Mouse (Mus musculus) heart, embryonic 12.5 days (tissue): Measurements from ENCODE around the gene Canx. TPM values are rescaled to one million over a fixed set of nuclear protein-coding genes. Genes with fewer than 3 reads are reported as not detected.

Experiments
- ATAC-seq: fragments of 200-750 bp; cut with Nextera tagmentation; 2 replicates; pipeline ENCODE4 v1.8.0; 2017; ENCODE audit warnings: moderate TSS enrichment, moderate library complexity; ENCODE audit not compliant: insufficient number of reproducible peaks, low FRiP score
- H3K27ac ChIP-seq: fragments of 300-500 bp; sonication (generic); 2 replicates; pipeline ENCODE4 v1.5.1; 2016; ENCODE audit warnings: mild to moderate bottlenecking, moderate library complexity; ENCODE audit not compliant: poor library complexity, severe bottlenecking
- H3K27me3 ChIP-seq: fragments of 300-500 bp; sonication (generic); replicated peaks from 2 replicates; pipeline ENCODE4 v1.6.1; 2016; ENCODE audit warnings: mild to moderate bottlenecking, moderate library complexity
- H3K36me3 ChIP-seq: fragments of 300-500 bp; sonication (generic); 2 replicates; pipeline ENCODE4 v1.6.1; 2016; ENCODE audit warnings: mild to moderate bottlenecking, moderate library complexity
- H3K4me1 ChIP-seq: fragments of 300-500 bp; sonication (generic); replicated peaks from 2 replicates; pipeline ENCODE4 v1.6.1; 2016; ENCODE audit warnings: mild to moderate bottlenecking
- H3K4me2 ChIP-seq: fragments of 300-500 bp; sonication (generic); 2 replicates; pipeline ENCODE4 v1.6.1; 2016; ENCODE audit warnings: mild to moderate bottlenecking, moderate library complexity
- H3K4me3 ChIP-seq: fragments of 300-500 bp; sonication (generic); 2 replicates; pipeline ENCODE4 v1.5.1; 2016; ENCODE audit warnings: mild to moderate bottlenecking
- H3K9ac ChIP-seq: fragments of 300-500 bp; sonication (generic); 2 replicates; pipeline ENCODE4 v1.6.1; 2016; ENCODE audit warnings: mild to moderate bottlenecking, moderate library complexity
- H3K9me3 ChIP-seq: fragments of 300-500 bp; sonication (generic); replicated peaks from 2 replicates; pipeline ENCODE4 v1.6.1; 2016; ENCODE audit warnings: mild to moderate bottlenecking, moderate library complexity
- WGBS: fragments of 180-500 bp; shearing (Covaris S2); methylation state at CpG from one replicate; pipeline ENCODE4 v1.1.7; 2016; 5-methylcytosine and 5-hydroxymethylcytosine counted together
- polyA plus RNA-seq: library from polyadenylated mRNA; unstranded; fragments of >200 nt; fragmentation: Nextera tagmentation; extraction: Ambion mirVana; gene quantifications from 2 replicates; pipeline ENCODE4 v1.2.1, GENCODE M21; 2016

Gene Canx
- 331 and 334 TPM in 2 replicates for polyA plus RNA-seq

- peak within 1 kb of the TSS; percentile 98 for H3K9ac ChIP-seq
- WGBS: under 1% methylated on average over 64 of the region's 64 CpGs
- H3K4me2 ChIP-seq: peak within 1 kb of the TSS; percentile 92
- H3K36me3 ChIP-seq: 0 out of 2 replicates have a peak, but pooled peaks cover 9% of the 10 kb centered on the region
- no peaks in the 10 kb centered on the region for H3K9me3 ChIP-seq
- ATAC-seq: peak; percentile 98
- H3K27ac ChIP-seq: peak within 1 kb of the TSS; percentile 92
- peaks cover 21% of the 10 kb centered on the region for H3K4me1 ChIP-seq
- no peaks in the 10 kb centered on the region for H3K27me3 ChIP-seq
- H3K4me3 ChIP-seq: peak within 1 kb of the TSS; percentile 95
Measured at GRCm38 (mm10) chr11:50325496-50326301, at the start of gene Canx. Gene Canx, minus strand, starts transcription at chr11:50325673.

DNA sequence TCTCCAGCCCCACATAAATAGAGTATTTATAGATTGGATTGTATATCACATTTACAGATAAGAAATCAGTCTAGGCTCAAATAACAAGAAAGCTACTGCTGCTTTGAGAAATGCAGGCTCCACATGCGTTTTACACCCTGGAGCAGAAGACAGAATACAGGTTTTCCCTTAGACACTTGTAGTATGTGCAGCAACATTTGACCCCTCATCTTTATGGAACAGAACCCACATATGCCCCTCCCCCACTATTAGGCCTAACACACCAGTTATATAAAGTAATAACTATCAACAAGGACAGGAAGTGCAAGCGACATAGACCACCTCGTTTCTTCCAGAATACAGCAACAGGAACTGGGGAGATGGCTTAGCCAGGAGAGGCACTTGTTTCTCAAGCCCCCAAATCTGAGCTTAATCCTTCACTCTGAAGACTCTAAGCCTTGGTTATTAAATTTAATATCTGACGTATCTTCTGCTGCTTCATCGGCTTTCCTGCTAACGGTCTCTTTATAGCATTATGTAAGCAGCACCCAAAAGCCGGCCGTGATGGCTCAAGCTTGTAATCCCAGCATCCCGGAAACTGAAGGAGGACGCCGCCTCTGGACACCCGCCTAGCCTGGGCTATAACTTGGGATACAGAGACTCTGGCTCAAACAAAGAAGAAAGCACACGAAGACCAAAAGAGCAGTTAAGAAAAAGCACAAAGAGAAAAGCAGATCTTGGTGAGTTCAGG, 49.0 kb upstream of the Canx start:
- H3K4me3 ChIP-seq: no peak overlapping the region
- H3K27ac ChIP-seq: no peak overlapping the region
- no peak overlapping the region for H3K4me2 ChIP-seq
- peaks cover 8% of the 10 kb centered on the region; the same call in 1 of the 2 replicates for H3K36me3 ChIP-seq
- H3K9me3 ChIP-seq: no peaks in the 10 kb centered on the region
- H3K4me1 ChIP-seq: peaks cover 10% of the 10 kb centered on the region
- no peaks in the 10 kb centered on the region for H3K27me3 ChIP-seq
- no peak overlapping the region for H3K9ac ChIP-seq
- no peak for ATAC-seq
- 89% methylated on average over 13 of the region's 13 CpGs for WGBS

- Histone ChIP-seq H3K9ac (no peak overlapping the region), H3K4me1 (peaks cover 10% of the 10 kb centered on the region), H3K4me3 (no peak overlapping the region), H3K27me3 (no peaks in the 10 kb centered on the region), H3K4me2 (no peak overlapping the region), H3K27ac (no peak overlapping the region), H3K9me3 (no peaks in the 10 kb centered on the region), H3K36me3 (0 out of 2 replicates have a peak, but pooled peaks cover under 1% of the 10 kb centered on the region)
- no peak for ATAC-seq
- 100% methylated on average over 1 of the region's 1 CpGs for WGBS
Measured at GRCm38 (mm10) chr11:50373621-50374020, 48.1 kb upstream of the Canx start.

DNA sequence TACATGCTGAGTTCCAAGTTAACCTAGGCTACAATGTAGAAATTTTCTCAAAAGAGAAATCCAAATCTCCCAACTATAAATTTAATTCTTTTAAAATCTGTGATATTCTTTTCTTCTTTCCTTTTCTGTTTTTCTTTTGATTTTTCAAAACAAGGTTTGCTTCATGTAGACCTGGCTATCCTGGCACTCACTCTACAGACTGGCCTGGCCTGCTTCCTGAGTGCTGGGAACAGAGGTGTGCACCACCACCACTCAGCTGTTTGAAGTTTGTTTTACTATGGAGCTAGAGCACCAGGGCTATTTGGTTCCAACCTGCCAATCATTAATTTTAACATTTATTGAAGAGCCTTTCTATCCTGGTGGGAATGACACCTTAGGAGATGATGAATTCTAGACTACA, 47.6 kb upstream of the Canx start:
- no peak overlapping the region for H3K4me2 ChIP-seq

DNA sequence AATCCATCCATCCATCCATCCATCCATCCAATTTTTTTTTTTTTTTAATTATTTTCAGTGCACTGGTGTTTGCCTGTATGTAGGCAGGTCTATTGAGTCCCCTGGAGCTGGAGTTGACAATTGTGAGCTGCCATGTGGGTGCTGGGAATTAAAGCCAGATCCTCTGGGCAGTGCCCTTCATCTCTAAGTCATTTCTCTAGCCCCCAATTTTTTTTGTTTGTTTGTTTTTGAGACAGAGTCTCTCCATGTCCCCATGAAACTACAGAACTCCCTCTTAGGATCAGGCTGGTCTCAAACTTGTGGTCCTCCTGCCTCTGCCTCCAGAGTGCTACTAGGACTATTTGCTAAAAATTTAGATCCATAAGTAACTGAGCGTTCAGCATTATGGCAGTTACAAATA, 46.4 kb upstream of the Canx start:
- Histone ChIP-seq H3K4me3 (no peak overlapping the region), H3K4me2 (peak overlapping the region; percentile 68), H3K27ac (no peak overlapping the region), H3K9ac (no peak overlapping the region), H3K4me1 (peaks cover 10% of the 10 kb centered on the region), H3K9me3 (no peaks in the 10 kb centered on the region), H3K27me3 (0 out of 2 replicates have a peak, but pooled peaks cover 3% of the 10 kb centered on the region), H3K36me3 (no peaks in the 10 kb centered on the region)
- 100% methylated on average over 1 of the region's 1 CpGs for WGBS
- no peak for ATAC-seq

More for the DNA sequence above, 47.6 kb upstream of the Canx start:
- Histone ChIP-seq H3K36me3 (no peaks in the 10 kb centered on the region), H3K27ac (no peak overlapping the region), H3K4me3 (no peak overlapping the region), H3K27me3 (no peaks in the 10 kb centered on the region), H3K4me1 (peaks cover 10% of the 10 kb centered on the region), H3K9ac (no peak overlapping the region), H3K9me3 (no peaks in the 10 kb centered on the region)
- ATAC-seq: no peak

GRCm38 (mm10) chr11:50371399-50371841, 45.9 kb upstream of the Canx start:
- H3K9ac ChIP-seq: peak overlapping the region; percentile 63

GRCm38 (mm10) chr11:50370969-50371368, 45.5 kb upstream of the Canx start:
- Histone ChIP-seq H3K4me2 (peak overlapping the region; percentile 68), H3K27me3 (0 out of 2 replicates have a peak, but pooled peaks cover 7% of the 10 kb centered on the region), H3K4me1 (0 out of 2 replicates have a peak, but pooled peaks cover 5% of the 10 kb centered on the region), H3K36me3 (no peaks in the 10 kb centered on the region), H3K27ac (no peak overlapping the region), H3K9ac (no peak overlapping the region), H3K9me3 (no peaks in the 10 kb centered on the region), H3K4me3 (no peak overlapping the region)
- ATAC-seq: no peak
- WGBS: 62% methylated on average over 4 of the region's 4 CpGs

More at GRCm38 (mm10) chr11:50371399-50371841, 45.9 kb upstream of the Canx start:
- Histone ChIP-seq H3K36me3 (no peaks in the 10 kb centered on the region), H3K4me1 (peaks cover 9% of the 10 kb centered on the region), H3K27ac (no peak overlapping the region), H3K9me3 (no peaks in the 10 kb centered on the region), H3K4me2 (peak overlapping the region; percentile 68), H3K27me3 (0 out of 2 replicates have a peak, but pooled peaks cover 7% of the 10 kb centered on the region), H3K4me3 (peak overlapping the region; percentile 40)
- 1% methylated on average over 18 of the region's 18 CpGs for WGBS
- no peak for ATAC-seq

- WGBS: 88% methylated on average over 5 of the region's 5 CpGs
Measured at GRCm38 (mm10) chr11:50369360-50369911, 44.0 kb upstream of the Canx start.

GRCm38 (mm10) chr11:50367531-50367930, 42.1 kb upstream of the Canx start:
- Histone ChIP-seq H3K9me3 (no peaks in the 10 kb centered on the region), H3K36me3 (no peaks in the 10 kb centered on the region), H3K9ac (no peak overlapping the region), H3K4me2 (no peak overlapping the region), H3K4me3 (no peak overlapping the region), H3K27ac (no peak overlapping the region), H3K4me1 (0 out of 2 replicates have a peak, but pooled peaks cover 5% of the 10 kb centered on the region), H3K27me3 (0 out of 2 replicates have a peak, but pooled peaks cover 11% of the 10 kb centered on the region)
- 82% methylated on average over 9 of the region's 9 CpGs for WGBS
- no peak for ATAC-seq

More at GRCm38 (mm10) chr11:50369360-50369911, 44.0 kb upstream of the Canx start:
- no peak overlapping the region for H3K27ac ChIP-seq
- no peak overlapping the region for H3K4me2 ChIP-seq
- no peak overlapping the region for H3K9ac ChIP-seq
- ATAC-seq: no peak
- H3K27me3 ChIP-seq: 0 out of 2 replicates have a peak, but pooled peaks cover 11% of the 10 kb centered on the region
- 0 out of 2 replicates have a peak, but pooled peaks cover 5% of the 10 kb centered on the region for H3K4me1 ChIP-seq
- H3K4me3 ChIP-seq: no peak overlapping the region
- H3K36me3 ChIP-seq: no peaks in the 10 kb centered on the region
- no peaks in the 10 kb centered on the region for H3K9me3 ChIP-seq

- no peaks in the 10 kb centered on the region for H3K4me1 ChIP-seq
- no peak for ATAC-seq
- no peak overlapping the region for H3K4me3 ChIP-seq
- no peak overlapping the region for H3K27ac ChIP-seq
- no peaks in the 10 kb centered on the region for H3K36me3 ChIP-seq
- no peak overlapping the region for H3K9ac ChIP-seq
- no peaks in the 10 kb centered on the region for H3K9me3 ChIP-seq
- H3K4me2 ChIP-seq: no peak overlapping the region
- H3K27me3 ChIP-seq: peaks cover 23% of the 10 kb centered on the region
Measured at GRCm38 (mm10) chr11:50365322-50365721, 39.8 kb upstream of the Canx start.

GRCm38 (mm10) chr11:50364548-50364947, 39.1 kb upstream of the Canx start:
- H3K27me3 ChIP-seq: peaks cover 23% of the 10 kb centered on the region
- no peak for ATAC-seq
- H3K27ac ChIP-seq: no peak overlapping the region
- no peaks in the 10 kb centered on the region for H3K4me1 ChIP-seq
- H3K36me3 ChIP-seq: no peaks in the 10 kb centered on the region
- H3K9me3 ChIP-seq: no peaks in the 10 kb centered on the region
- no peak overlapping the region for H3K4me3 ChIP-seq
- H3K4me2 ChIP-seq: no peak overlapping the region
- WGBS: 7% methylated on average over 4 of the region's 4 CpGs
- no peak overlapping the region for H3K9ac ChIP-seq
